Mouse (Mus musculus): Measurements from ENCODE around the gene Engase.

The Engase gene

GRCm38 (mm10) chr11:118534382-118535092 is 57.9 kb downstream of the Engase start:
- peak in 1 of 2 experiments; percentile 10 for DNase-seq

GRCm38 (mm10) chr11:118538008-118538407 is 61.4 kb downstream of the Engase start:
- no peak for DNase-seq
